Mouse (Mus musculus) embryo, embryonic 10.5 days (tissue): ENCODE measurements at regions not wholly inside any gene's neighbourhood (a gene's known extent, or its start where the extent isn't known, plus 50 kb on each side); places are given as distances from the start of the nearest gene placed in this dataset.

Source experiments
- DNase-seq: peaks from one replicate; pipeline ENCODE4 v3.0.0-alpha.2; 2015; ENCODE audit warnings: low spot score

GRCm38 (mm10) chr8:18536059-18536458, 442.0 kb downstream of the Defb40 start:
- no peak for DNase-seq

- DNase-seq = no peak
Measured at GRCm38 (mm10) chr8:18528120-18528519, 449.9 kb downstream of the Defb40 start.

- peak; percentile 1 for DNase-seq
Measured at GRCm38 (mm10) chr8:18512409-18512808, 465.6 kb downstream of the Defb40 start.

GRCm38 (mm10) chr8:18506158-18507022, 471.7 kb downstream of the Defb40 start:
- peak; percentile 2 for DNase-seq

- DNase-seq = no peak
Measured at GRCm38 (mm10) chr8:18490620-18491019, 487.4 kb downstream of the Defb40 start.

- no peak for DNase-seq
Measured at GRCm38 (mm10) chr8:18480081-18480480, 498.0 kb downstream of the Defb40 start.

- DNase-seq = no peak
Measured at GRCm38 (mm10) chr8:18478166-18478565, 499.9 kb downstream of the Defb40 start.

- no peak for DNase-seq
Measured at GRCm38 (mm10) chr8:18467511-18467910, 510.5 kb downstream of the Defb40 start.

GRCm38 (mm10) chr8:18460609-18461008, 517.4 kb downstream of the Defb40 start:
- DNase-seq = no peak

- DNase-seq = no peak
Measured at GRCm38 (mm10) chr8:18457470-18457869, 520.6 kb downstream of the Defb40 start.

- no peak for DNase-seq
Measured at GRCm38 (mm10) chr8:18449015-18449414, 529.0 kb downstream of the Defb40 start.

GRCm38 (mm10) chr8:18442212-18442611, 535.8 kb downstream of the Defb40 start:
- no peak for DNase-seq

- DNase-seq = no peak
Measured at GRCm38 (mm10) chr8:18422846-18423245, 555.2 kb downstream of the Defb40 start.

- no peak for DNase-seq
Measured at GRCm38 (mm10) chr8:18412470-18412869, 565.6 kb downstream of the Defb40 start.

- DNase-seq = peak; percentile 52
Measured at GRCm38 (mm10) chr8:18406446-18406845, 571.6 kb downstream of the Defb40 start.

GRCm38 (mm10) chr8:18388353-18388752, 589.7 kb downstream of the Defb40 start:
- DNase-seq = peak; percentile 78

GRCm38 (mm10) chr8:18381615-18382178, 596.4 kb downstream of the Defb40 start:
- peak; percentile 18 for DNase-seq

- DNase-seq = no peak
Measured at GRCm38 (mm10) chr8:18348716-18349115, 629.3 kb downstream of the Defb40 start.

GRCm38 (mm10) chr8:18346248-18346647, 631.8 kb downstream of the Defb40 start:
- DNase-seq = no peak

GRCm38 (mm10) chr8:18345322-18345721, 632.7 kb downstream of the Defb40 start:
- peak; percentile 77 for DNase-seq

- DNase-seq = no peak
Measured at GRCm38 (mm10) chr8:18344838-18345237, 633.2 kb downstream of the Defb40 start.

- DNase-seq = no peak
Measured at GRCm38 (mm10) chr8:18335576-18335975, 642.5 kb downstream of the Defb40 start.

- DNase-seq = no peak
Measured at GRCm38 (mm10) chr8:18328521-18328920, 649.5 kb downstream of the Defb40 start.

GRCm38 (mm10) chr8:18316488-18316887, 661.6 kb downstream of the Defb40 start:
- no peak for DNase-seq
